11 mouse cellular contexts compared by ENCODE assay signal in the genomic region with DNA sequence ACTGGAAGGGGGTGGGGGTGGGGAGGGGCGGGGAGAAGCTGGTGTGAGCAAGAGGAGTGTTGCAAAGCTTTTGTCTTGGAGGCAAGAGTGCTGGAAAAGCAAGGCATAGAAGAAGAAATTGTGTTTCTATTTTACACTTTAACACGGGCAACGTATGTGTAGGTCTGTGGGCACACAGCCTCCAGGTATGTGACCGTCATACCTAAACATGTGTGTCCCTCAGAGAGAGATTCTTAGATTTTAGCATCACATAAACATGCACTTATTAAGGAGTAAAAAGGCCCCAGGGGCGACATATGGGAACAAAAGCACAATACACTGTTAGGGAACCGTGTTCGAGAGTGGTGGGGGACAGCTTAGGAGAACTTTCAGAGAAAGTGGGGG.
A peak's percentile ranks its signal among the peaks of the same experiment; 100 is the strongest.
DNase-seq lines count a peak whose midpoint lies in the region; ATAC-seq lines count a peak whose summit lies in the region.
"Had no signal": no experiment of that assay in that cellular context is flagged by ENCODE, and none has a peak within 500 bp of the region (broad histone marks: within the 10 kb centered on the region; RNA-seq: fewer than 3 reads in every experiment).

No protein-coding gene starts in this region.

- WGBS in heart, embryonic 15.5 days: 66% methylated on average over 7 of the region's 7 CpGs
- WGBS in neural tube, embryonic 11.5 days: 53% methylated on average over 7 of the region's 7 CpGs
- WGBS in limb, embryonic 15.5 days: 32% methylated on average over 7 of the region's 7 CpGs

- H3K27ac ChIP-seq in heart, embryonic 15.5 days: peak overlapping the region; percentile 94
- H3K27ac ChIP-seq in neural tube, embryonic 11.5 days (ENCODE audit: low read depth, low read length): 0 out of 2 replicates have a peak overlapping the region, but pooled peaks have one; percentile 51
- peak overlapping the region; percentile 88 for H3K27ac ChIP-seq in limb, embryonic 15.5 days

- ATAC-seq in heart, embryonic 15.5 days (replicated peaks; ENCODE audit: insufficient number of reproducible peaks, insufficient read depth, low FRiP score, low read depth): no peak
- no peak for ATAC-seq in neural tube, embryonic 11.5 days (ENCODE audit: insufficient read depth, low FRiP score, low TSS enrichment)
- ATAC-seq in limb, embryonic 15.5 days (ENCODE audit: insufficient number of reproducible peaks, low FRiP score, low TSS enrichment, low read depth): no peak

- no peak overlapping the region for H3K4me3 ChIP-seq in heart, embryonic 15.5 days
- H3K4me3 ChIP-seq in neural tube, embryonic 11.5 days (ENCODE audit: low read depth, low read length): no peak overlapping the region
- no peak overlapping the region for H3K4me3 ChIP-seq in limb, embryonic 15.5 days
- H3K4me3 ChIP-seq: megakaryocyte, embryonic 14.5 days had no signal

- no peaks in the 10 kb centered on the region for H3K36me3 ChIP-seq in heart, embryonic 15.5 days
- no peaks in the 10 kb centered on the region for H3K36me3 ChIP-seq in neural tube, embryonic 11.5 days (ENCODE audit: control insufficient read depth, insufficient read depth, low read length)
- H3K36me3 ChIP-seq in limb, embryonic 15.5 days: no peaks in the 10 kb centered on the region

- H3K4me2 ChIP-seq in heart, embryonic 15.5 days: peak overlapping the region; percentile 47; the same call in 1 of the 2 replicates
- H3K4me2 ChIP-seq in neural tube, embryonic 11.5 days (ENCODE audit: low read depth): no peak overlapping the region
- no peak overlapping the region for H3K4me2 ChIP-seq in limb, embryonic 15.5 days

- H3K27me3 ChIP-seq in heart, embryonic 15.5 days: no peaks in the 10 kb centered on the region
- no peaks in the 10 kb centered on the region for H3K27me3 ChIP-seq in neural tube, embryonic 11.5 days (ENCODE audit: control insufficient read depth, insufficient read depth, low read length)
- H3K27me3 ChIP-seq in limb, embryonic 15.5 days: no peaks in the 10 kb centered on the region
- H3K27me3 ChIP-seq: megakaryocyte, embryonic 14.5 days had no signal

- H3K9me3 ChIP-seq in heart, embryonic 15.5 days (replicated peaks): no peaks in the 10 kb centered on the region
- no peaks in the 10 kb centered on the region for H3K9me3 ChIP-seq in neural tube, embryonic 11.5 days (ENCODE audit: control insufficient read depth, low read length)
- H3K9me3 ChIP-seq in limb, embryonic 15.5 days: no peaks in the 10 kb centered on the region

- H3K4me1 ChIP-seq in heart, embryonic 15.5 days (replicated peaks): peaks cover 72% of the 10 kb centered on the region
- peaks cover 27% of the 10 kb centered on the region for H3K4me1 ChIP-seq in neural tube, embryonic 11.5 days (ENCODE audit: control insufficient read depth, insufficient read depth, low read length)
- H3K4me1 ChIP-seq in limb, embryonic 15.5 days: peaks cover 38% of the 10 kb centered on the region
- H3K4me1 ChIP-seq: megakaryocyte, embryonic 14.5 days had no signal

- intact Hi-C loops in heart, postnatal 25 days (cut with DNase I): loop anchor here (10.0 kb wide), 1 partner anchor 489 kb away; a partner anchor contains a TSS

- no peak for DNase-seq in heart, postnatal 25 days (ENCODE audit: low spot score)
- DNase-seq in neural tube, embryonic 11.5 days (ENCODE audit: low spot score): no peak
- no peak for DNase-seq in neural tube, embryonic 10.5 days (ENCODE audit: extremely low spot score, low spot score)
- DNase-seq in layer of hippocampus, postnatal 14 days (ENCODE audit: low spot score in 2 of 2): no peak
- no peak for DNase-seq in adipocyte (ENCODE audit: low spot score)
- no peak for DNase-seq in embryo, embryonic 10 days (ENCODE audit: low spot score)
- DNase-seq: spleen, adult 18-20 months; thymus, postnatal 14 days had no signal

- 0 out of 2 replicates have a peak overlapping the region, but pooled peaks have one; percentile 3 for H3K9ac ChIP-seq in heart, embryonic 15.5 days
- H3K9ac ChIP-seq in neural tube, embryonic 11.5 days (ENCODE audit: low read length): no peak overlapping the region
- no peak overlapping the region for H3K9ac ChIP-seq in limb, embryonic 15.5 days
